Mouse (Mus musculus): Measurements from ENCODE around the gene Tmem236. TPM values are rescaled to one million over a fixed set of nuclear protein-coding genes. Genes with fewer than 3 reads are reported as not detected.

Tmem236 gene
- polyA plus RNA-seq (2015; fragmentation: Nextera tagmentation; extraction: Ambion mirVana): 0.04 TPM in 1 of 2 replicates, not detected in the other

DNA sequence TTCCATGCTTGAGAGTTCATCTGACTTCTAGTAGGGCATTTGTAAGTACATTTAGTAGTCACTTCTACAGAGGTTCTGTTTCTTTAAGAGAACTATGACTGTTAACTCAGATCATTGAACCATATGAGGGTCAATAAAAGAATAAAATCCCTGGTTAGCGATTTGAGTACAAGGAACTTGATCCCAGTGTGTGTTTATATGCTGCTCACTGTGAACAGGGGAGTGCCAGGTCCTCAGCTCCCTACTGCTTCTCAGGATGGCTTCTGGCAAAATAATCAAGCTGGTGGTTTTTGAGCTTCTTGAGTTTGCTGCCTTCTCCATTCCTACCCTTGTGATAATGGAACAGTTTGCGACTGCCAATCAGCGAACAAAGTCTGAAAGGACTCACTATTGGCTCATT is at the start of gene Tmem236:
Gene Tmem236 (plus strand): TSS at position 190 of the 400 bp plus-strand sequence.
- H3K4me2 ChIP-seq (replicated peaks): no peak within 1 kb of the TSS
- no peak within 1 kb of the TSS for H3K4me3 ChIP-seq (replicated peaks)
- no peak within 1 kb of the TSS for H3K9ac ChIP-seq
- 71% methylated on average over 3 of the region's 3 CpGs for WGBS
- no peaks in the 10 kb centered on the region for H3K4me1 ChIP-seq
- no peak within 1 kb of the TSS for H3K27ac ChIP-seq (replicated peaks)
- no peaks in the 10 kb centered on the region for H3K9me3 ChIP-seq (replicated peaks)
- H3K36me3 ChIP-seq: no peaks in the 10 kb centered on the region
- no peaks in the 10 kb centered on the region for H3K27me3 ChIP-seq
- no peak for ATAC-seq (ENCODE audit: insufficient number of reproducible peaks, low FRiP score, low TSS enrichment, low read depth)

DNA sequence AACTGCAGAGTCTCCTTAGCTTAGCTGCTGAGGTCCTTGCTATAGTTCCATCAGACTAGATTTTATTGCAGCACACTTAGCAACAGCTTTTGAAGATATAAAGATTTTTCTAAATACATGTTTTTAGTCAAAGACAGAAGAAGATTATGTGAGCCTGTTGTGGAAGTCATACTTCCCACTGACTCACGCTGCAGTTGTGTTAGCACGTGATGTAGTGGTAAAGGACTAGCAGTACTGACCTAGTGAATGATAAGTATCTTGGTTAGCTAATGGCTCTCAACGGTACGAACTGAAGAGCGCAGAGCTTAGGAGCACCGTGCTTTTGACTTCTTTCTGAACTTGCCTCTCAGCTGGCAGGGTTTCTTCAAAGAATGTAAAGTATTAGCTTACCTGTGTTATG is 47.9 kb upstream of the Tmem236 start:
- Histone ChIP-seq H3K9me3 (replicated peaks) (no peaks in the 10 kb centered on the region), H3K27ac (replicated peaks) (no peak overlapping the region), H3K27me3 (no peaks in the 10 kb centered on the region), H3K4me2 (replicated peaks) (no peak overlapping the region), H3K9ac (no peak overlapping the region), H3K4me3 (replicated peaks) (no peak overlapping the region), H3K36me3 (peaks cover 24% of the 10 kb centered on the region), H3K4me1 (no peaks in the 10 kb centered on the region)
- 88% methylated on average over 6 of the region's 6 CpGs for WGBS
- no peak for ATAC-seq (ENCODE audit: insufficient number of reproducible peaks, low FRiP score, low TSS enrichment, low read depth)

DNA sequence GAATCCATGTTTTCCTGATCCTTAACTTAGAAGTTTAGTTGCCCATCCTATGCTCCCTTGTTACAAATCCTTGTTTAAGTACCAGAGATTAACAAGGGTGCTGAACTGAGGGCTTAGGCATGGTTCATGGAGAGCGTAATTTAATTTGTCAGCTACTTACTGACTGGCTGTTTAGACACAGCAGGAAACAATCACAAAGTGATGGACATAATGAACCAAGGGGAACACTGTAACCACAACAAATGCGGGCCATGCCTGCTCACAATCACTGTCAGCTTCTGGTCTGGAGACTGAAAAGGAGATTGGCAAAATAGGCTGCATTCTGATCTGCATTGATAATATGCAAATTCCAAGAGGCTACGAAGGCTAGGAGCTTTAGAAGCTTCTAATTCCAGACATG is 46.7 kb upstream of the Tmem236 start:
- 48% methylated on average over 3 of the region's 3 CpGs for WGBS
- H3K27ac ChIP-seq (replicated peaks): no peak overlapping the region
- no peak overlapping the region for H3K4me2 ChIP-seq (replicated peaks)
- H3K27me3 ChIP-seq: no peaks in the 10 kb centered on the region
- H3K9me3 ChIP-seq (replicated peaks): no peaks in the 10 kb centered on the region
- no peak overlapping the region for H3K4me3 ChIP-seq (replicated peaks)
- H3K36me3 ChIP-seq: peaks cover 32% of the 10 kb centered on the region
- no peak for ATAC-seq (ENCODE audit: insufficient number of reproducible peaks, low FRiP score, low TSS enrichment, low read depth)
- no peak overlapping the region for H3K9ac ChIP-seq
- H3K4me1 ChIP-seq: no peaks in the 10 kb centered on the region

DNA sequence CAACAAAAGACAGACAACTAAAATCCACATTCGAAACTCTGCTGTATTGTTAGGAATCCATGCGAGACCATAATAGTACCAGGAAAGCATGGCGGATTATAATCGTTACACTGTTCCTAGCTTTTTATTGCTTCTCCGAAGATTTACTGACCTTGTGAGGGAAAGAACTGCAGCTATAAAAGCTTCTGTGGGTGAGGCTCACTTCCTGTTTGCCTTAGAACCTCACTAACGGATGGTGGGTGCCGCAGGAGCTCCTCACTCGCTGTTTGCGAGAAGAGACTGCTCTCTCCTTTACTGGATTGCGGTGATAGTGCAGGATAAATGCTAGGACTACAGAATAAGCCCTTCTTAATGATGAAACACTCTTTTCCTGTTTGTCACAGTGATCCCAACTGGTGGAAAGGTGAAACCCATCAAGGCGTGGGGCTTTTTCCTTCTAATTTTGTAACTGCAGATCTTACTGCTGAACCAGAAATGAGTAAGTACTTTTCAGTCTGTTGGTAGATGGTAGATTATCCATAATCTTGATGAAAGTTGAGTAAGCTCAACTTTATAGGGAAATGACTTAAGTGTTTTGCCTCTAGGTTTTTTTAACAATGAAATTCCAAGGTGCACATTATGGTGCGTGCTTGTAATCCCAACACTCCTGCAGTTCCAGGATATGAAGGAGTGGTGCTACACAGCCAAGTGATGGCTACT is 43.5 kb upstream of the Tmem236 start:
- H3K4me3 ChIP-seq (replicated peaks): no peak overlapping the region
- WGBS: 86% methylated on average over 12 of the region's 12 CpGs
- no peak overlapping the region for H3K9ac ChIP-seq
- no peak overlapping the region for H3K4me2 ChIP-seq (replicated peaks)
- H3K27me3 ChIP-seq: no peaks in the 10 kb centered on the region
- ATAC-seq (ENCODE audit: insufficient number of reproducible peaks, low FRiP score, low TSS enrichment, low read depth): no peak
- no peaks in the 10 kb centered on the region for H3K9me3 ChIP-seq (replicated peaks)
- no peaks in the 10 kb centered on the region for H3K4me1 ChIP-seq
- H3K36me3 ChIP-seq: peaks cover 31% of the 10 kb centered on the region
- H3K27ac ChIP-seq (replicated peaks): no peak overlapping the region

DNA sequence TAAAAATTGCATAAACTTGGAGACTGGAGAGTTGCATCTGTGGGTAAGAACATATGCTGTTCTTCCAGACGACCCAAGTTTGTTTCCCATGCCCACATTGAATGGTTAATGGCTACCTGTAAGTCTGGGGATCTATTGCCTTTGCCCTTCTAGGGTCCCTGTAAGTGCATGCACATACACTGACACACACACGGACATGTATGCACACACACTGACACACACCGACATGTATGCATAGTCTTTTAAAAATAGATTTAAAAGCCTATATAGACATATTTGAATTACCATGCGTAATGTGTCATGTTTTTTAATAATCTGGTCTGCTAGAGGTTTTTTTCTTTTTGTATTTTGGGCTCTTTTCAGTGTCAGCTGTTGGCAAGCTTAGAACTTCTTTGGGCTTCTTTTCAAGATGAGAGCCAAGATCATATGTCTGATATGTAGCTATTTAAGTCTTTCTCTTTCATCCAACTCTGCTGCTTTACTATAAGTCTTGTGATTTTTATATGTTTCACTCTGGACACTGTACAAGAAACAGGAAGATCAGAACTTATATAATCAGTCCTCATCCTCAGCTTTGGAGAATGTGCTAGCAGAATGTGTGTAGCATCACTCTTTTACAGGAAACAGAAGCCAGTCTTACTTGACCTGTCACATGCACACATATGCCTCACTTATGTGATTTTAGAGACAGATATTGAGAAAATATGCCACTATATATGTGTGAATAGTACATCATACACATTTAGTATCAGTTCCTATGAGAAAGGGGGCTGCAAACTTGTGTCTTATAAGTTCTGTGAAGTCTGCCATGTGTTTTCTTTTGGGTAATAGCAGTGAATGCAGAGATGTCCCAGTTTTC is 41.6 kb upstream of the Tmem236 start:
- H3K27ac ChIP-seq (replicated peaks): no peak overlapping the region
- peaks cover 35% of the 10 kb centered on the region for H3K36me3 ChIP-seq
- ATAC-seq (ENCODE audit: insufficient number of reproducible peaks, low FRiP score, low TSS enrichment, low read depth): no peak
- no peaks in the 10 kb centered on the region for H3K9me3 ChIP-seq (replicated peaks)
- H3K4me2 ChIP-seq (replicated peaks): no peak overlapping the region
- WGBS: 83% methylated on average over 4 of the region's 4 CpGs
- H3K4me3 ChIP-seq (replicated peaks): no peak overlapping the region
- H3K27me3 ChIP-seq: no peaks in the 10 kb centered on the region
- H3K9ac ChIP-seq: no peak overlapping the region
- H3K4me1 ChIP-seq: no peaks in the 10 kb centered on the region

DNA sequence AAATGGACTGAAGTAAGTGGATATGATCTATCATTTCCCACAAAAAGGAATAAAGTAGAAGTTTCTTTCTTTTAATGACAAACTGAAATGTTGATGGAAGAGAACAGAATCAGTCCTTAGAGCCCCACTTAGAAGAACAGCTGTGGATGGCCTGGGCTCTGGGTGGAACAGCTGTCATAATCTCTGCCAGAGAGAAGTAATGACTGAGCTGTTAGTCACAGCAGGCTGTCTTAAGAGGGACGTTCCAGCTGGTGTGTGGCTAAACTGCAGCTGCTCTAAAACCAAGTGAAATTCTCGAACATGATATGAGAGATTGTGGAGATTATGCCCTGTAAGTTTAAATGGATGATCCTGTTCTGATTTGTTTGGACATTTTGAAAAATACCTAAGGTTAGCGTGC is 37.4 kb upstream of the Tmem236 start:
- no peak overlapping the region for H3K27ac ChIP-seq (replicated peaks)
- no peaks in the 10 kb centered on the region for H3K4me1 ChIP-seq
- H3K27me3 ChIP-seq: no peaks in the 10 kb centered on the region
- no peaks in the 10 kb centered on the region for H3K9me3 ChIP-seq (replicated peaks)
- WGBS: 65% methylated on average over 3 of the region's 3 CpGs
- no peak overlapping the region for H3K4me2 ChIP-seq (replicated peaks)
- peaks cover 25% of the 10 kb centered on the region for H3K36me3 ChIP-seq
- 0 out of 2 replicates have a peak, but pooled peaks have one; percentile 63 for ATAC-seq (ENCODE audit: insufficient number of reproducible peaks, low FRiP score, low TSS enrichment, low read depth)
- no peak overlapping the region for H3K4me3 ChIP-seq (replicated peaks)
- H3K9ac ChIP-seq: no peak overlapping the region

DNA sequence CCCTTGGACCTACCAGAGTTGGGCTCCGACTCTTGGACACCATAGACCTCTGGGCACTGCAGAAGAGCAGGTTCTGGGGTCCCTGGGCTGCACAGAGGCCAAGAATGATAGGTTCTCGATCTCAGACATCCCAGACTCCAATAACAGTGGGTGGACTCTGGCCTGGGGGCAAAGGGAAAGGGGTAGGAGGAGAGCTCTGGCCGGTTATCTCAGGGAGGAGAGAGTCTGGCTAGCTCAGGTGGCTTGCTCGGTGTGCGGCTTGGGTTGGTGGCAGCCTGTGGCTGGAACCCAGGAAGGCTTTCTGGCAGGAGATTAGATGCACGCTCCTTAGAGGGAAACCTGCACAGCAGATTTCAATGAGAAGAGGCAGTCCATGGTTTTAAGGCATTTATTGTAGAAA is 34.7 kb upstream of the Tmem236 start:
- Histone ChIP-seq H3K27me3 (no peaks in the 10 kb centered on the region), H3K9ac (no peak overlapping the region), H3K4me1 (no peaks in the 10 kb centered on the region), H3K4me3 (replicated peaks) (no peak overlapping the region), H3K4me2 (replicated peaks) (no peak overlapping the region), H3K27ac (replicated peaks) (no peak overlapping the region), H3K36me3 (peaks cover 34% of the 10 kb centered on the region), H3K9me3 (replicated peaks) (no peaks in the 10 kb centered on the region)
- no peak for ATAC-seq (ENCODE audit: insufficient number of reproducible peaks, low FRiP score, low TSS enrichment, low read depth)
- WGBS: 85% methylated on average over 6 of the region's 6 CpGs

DNA sequence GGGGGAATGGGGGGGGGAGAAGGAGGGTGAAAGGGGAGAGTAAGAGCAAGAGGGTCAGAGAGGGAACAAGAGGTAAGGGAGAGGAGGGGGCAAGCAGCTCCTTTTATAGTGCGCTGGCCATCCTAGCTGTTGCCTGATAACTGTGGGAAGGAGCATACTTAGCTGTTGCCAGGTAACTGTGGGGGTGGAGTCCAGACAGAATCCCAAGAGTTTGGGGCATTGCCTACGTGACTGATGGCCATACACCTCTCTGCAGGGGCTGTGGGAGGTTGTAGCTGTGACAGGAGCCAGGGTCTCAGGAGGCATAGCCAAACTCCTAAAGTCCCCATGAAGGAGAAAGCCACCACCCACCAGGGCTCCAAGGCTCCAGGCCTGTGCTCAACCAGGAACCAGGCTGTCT is 34.3 kb upstream of the Tmem236 start:
- ATAC-seq (ENCODE audit: insufficient number of reproducible peaks, low FRiP score, low TSS enrichment, low read depth): no peak
- H3K36me3 ChIP-seq: peaks cover 39% of the 10 kb centered on the region

DNA sequence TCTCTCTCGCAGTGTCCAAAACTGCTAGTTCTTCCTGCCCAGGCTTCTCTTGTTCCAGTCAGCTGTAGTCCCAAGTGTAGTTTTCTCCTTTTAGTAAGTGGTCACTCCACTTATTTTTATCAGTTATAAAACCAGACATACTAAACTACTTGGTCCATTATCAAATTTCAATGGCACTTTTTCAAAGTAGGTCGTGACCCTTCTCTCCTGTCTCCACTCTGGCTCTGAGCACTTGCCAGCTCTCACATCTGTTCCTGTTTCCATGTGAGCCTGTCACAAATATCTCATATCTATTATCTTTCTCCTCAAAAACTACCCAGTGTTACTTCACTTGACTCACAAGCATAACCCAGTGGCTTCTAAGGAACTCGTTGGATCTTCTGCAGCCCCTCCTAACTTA is 29.0 kb upstream of the Tmem236 start:
- no peaks in the 10 kb centered on the region for H3K9me3 ChIP-seq (replicated peaks)
- H3K27ac ChIP-seq (replicated peaks): no peak overlapping the region
- no peak for ATAC-seq (ENCODE audit: insufficient number of reproducible peaks, low FRiP score, low TSS enrichment, low read depth)
- H3K4me1 ChIP-seq: no peaks in the 10 kb centered on the region
- no peaks in the 10 kb centered on the region for H3K27me3 ChIP-seq
- WGBS: 51% methylated on average over 3 of the region's 3 CpGs
- no peak overlapping the region for H3K4me2 ChIP-seq (replicated peaks)
- no peak overlapping the region for H3K9ac ChIP-seq
- no peak overlapping the region for H3K4me3 ChIP-seq (replicated peaks)
- peaks cover 35% of the 10 kb centered on the region for H3K36me3 ChIP-seq

More for the DNA sequence above, 34.3 kb upstream of the Tmem236 start:
- no peaks in the 10 kb centered on the region for H3K9me3 ChIP-seq (replicated peaks)
- 80% methylated on average over 2 of the region's 2 CpGs for WGBS
- no peak overlapping the region for H3K9ac ChIP-seq
- H3K4me2 ChIP-seq (replicated peaks): no peak overlapping the region
- no peak overlapping the region for H3K27ac ChIP-seq (replicated peaks)
- H3K27me3 ChIP-seq: no peaks in the 10 kb centered on the region
- no peaks in the 10 kb centered on the region for H3K4me1 ChIP-seq
- no peak overlapping the region for H3K4me3 ChIP-seq (replicated peaks)

DNA sequence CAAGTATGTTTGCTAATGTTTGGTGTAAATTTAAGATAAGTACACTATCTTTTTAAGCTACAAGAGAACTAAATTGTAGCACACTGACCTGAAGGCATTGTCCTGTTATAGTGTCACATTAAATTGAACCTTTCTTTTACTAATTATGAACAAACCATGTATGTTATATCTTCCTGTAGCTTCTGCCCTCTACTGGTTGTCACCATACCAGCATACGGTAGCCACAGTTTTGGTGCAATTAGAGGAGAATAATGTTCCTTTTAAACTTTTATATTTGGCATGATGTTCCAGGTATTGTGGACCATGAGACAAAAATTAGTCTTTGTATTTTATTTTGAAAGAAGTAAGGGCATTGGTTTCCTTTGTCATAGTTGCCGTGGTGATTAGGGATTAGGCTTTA is 27.4 kb upstream of the Tmem236 start:
- no peak for ATAC-seq (ENCODE audit: insufficient number of reproducible peaks, low FRiP score, low TSS enrichment, low read depth)
- Histone ChIP-seq H3K27ac (replicated peaks) (no peak overlapping the region), H3K36me3 (peaks cover 30% of the 10 kb centered on the region), H3K27me3 (no peaks in the 10 kb centered on the region), H3K4me1 (no peaks in the 10 kb centered on the region), H3K9me3 (replicated peaks) (no peaks in the 10 kb centered on the region), H3K9ac (no peak overlapping the region), H3K4me3 (replicated peaks) (no peak overlapping the region), H3K4me2 (replicated peaks) (no peak overlapping the region)
- 81% methylated on average over 2 of the region's 2 CpGs for WGBS

DNA sequence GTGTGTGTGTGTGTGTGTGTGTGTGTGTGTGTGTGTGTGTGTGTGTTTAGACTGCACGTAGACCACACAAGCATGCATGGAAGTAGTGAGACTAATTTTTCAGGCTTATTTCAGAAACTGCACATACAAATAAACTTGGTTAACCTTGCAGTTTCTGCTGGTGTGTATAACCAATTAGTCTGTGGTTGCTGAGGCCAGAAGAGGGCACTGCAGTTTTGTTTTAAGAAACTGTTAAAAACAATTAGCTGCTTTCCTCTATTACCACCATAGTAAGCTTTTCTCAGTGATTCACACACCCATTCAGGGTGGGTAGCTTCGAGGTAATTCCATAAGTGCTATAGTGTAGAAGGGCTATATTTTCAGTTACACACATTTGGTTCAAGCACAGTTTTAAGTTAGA is 23.5 kb upstream of the Tmem236 start:
- H3K4me3 ChIP-seq (replicated peaks): no peak overlapping the region
- H3K9me3 ChIP-seq (replicated peaks): no peaks in the 10 kb centered on the region
- no peak overlapping the region for H3K4me2 ChIP-seq (replicated peaks)
- H3K9ac ChIP-seq: no peak overlapping the region
- 90% methylated on average over 2 of the region's 2 CpGs for WGBS
- no peaks in the 10 kb centered on the region for H3K27me3 ChIP-seq
- ATAC-seq (ENCODE audit: insufficient number of reproducible peaks, low FRiP score, low TSS enrichment, low read depth): no peak
- H3K4me1 ChIP-seq: no peaks in the 10 kb centered on the region
- H3K27ac ChIP-seq (replicated peaks): no peak overlapping the region
- H3K36me3 ChIP-seq: 0 out of 2 replicates have a peak, but pooled peaks cover 6% of the 10 kb centered on the region

Data from embryonic facial prominence, embryonic 15.5 days (tissue).